Mouse (Mus musculus): Measurements from ENCODE around the gene Ttll7.

Gene Ttll7

GRCm38 (mm10) chr3:146913107-146913506 is 60.9 kb downstream of the Ttll7 start:
- no peak for ATAC-seq (ENCODE audit: low TSS enrichment)

GRCm38 (mm10) chr3:146914798-146915197 is 62.6 kb downstream of the Ttll7 start:
- peak; percentile 75 for ATAC-seq (ENCODE audit: low TSS enrichment)

- peak; percentile 82 for ATAC-seq (ENCODE audit: low TSS enrichment)
Measured at GRCm38 (mm10) chr3:146917891-146918290, 65.7 kb downstream of the Ttll7 start.

- peak; percentile 64 for ATAC-seq (ENCODE audit: low TSS enrichment)
Measured at GRCm38 (mm10) chr3:146918323-146918722, 66.2 kb downstream of the Ttll7 start.

DNA sequence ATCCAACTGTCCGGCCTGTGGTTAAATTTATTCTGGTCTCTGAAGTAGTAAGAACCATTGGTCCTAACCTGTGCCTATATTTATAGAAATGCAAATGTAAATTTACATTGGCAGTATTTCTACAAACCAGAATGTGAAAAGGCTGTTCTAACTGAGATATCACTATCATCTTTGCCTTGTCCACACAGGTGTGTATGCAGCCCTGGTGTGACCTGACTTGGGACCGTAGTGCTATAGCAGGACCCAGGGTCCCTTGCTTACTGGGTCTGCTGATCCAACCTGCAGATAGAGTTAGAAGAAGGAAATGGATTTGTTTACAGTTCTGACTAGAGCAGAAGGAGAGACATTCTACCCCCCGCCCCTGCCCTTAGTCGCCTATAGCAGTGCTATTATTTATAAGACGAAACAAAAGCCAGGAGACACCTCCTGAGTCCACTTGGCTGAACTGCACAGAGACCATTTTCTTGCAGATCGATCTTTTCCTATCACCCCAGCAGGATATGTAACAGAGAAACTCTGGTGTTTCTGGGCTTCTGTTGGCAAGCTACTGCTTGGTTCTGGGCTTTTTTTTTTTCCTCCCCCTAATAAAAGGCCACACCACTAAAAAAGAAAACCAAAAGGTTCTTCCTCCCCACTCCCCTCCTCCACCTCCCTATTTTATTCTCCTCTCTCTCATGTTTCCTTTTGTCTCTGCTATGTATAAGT is 75.3 kb downstream of the Ttll7 start:
- ATAC-seq (ENCODE audit: low TSS enrichment): no peak

- no peak for ATAC-seq (ENCODE audit: low TSS enrichment)
Measured at GRCm38 (mm10) chr3:146928141-146928540, 76.0 kb downstream of the Ttll7 start.

- ATAC-seq (ENCODE audit: low TSS enrichment): no peak
Measured at GRCm38 (mm10) chr3:146929011-146929410, 76.8 kb downstream of the Ttll7 start.

- ATAC-seq (ENCODE audit: low TSS enrichment): no peak
Measured at GRCm38 (mm10) chr3:146931190-146931589, 79.0 kb downstream of the Ttll7 start.

DNA sequence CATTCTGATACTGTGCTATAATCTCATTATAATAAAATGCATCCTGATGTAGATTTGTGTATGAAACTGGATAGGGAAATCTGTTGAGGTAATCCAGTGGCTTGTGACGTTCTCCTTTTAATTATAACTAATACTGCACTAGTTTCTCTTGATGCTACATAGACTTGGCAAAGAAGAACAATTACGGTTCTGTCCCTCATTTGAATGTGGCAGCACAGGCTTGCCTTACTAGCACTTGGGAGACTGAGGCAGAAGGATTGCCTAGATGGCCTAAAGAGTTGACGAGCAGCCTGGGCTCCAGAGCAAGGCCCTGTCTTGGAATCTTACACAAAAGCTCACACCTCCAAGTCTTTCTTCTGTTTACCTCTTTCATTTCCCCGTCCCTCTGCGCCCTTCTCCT is 80.3 kb downstream of the Ttll7 start:
- no peak for ATAC-seq (ENCODE audit: low TSS enrichment)

- peak; percentile 35; the same call in 1 of the 2 replicates for ATAC-seq (ENCODE audit: low TSS enrichment)
Measured at GRCm38 (mm10) chr3:146936888-146937287, 84.7 kb downstream of the Ttll7 start.

GRCm38 (mm10) chr3:146939391-146940250 is 87.5 kb downstream of the Ttll7 start:
- ATAC-seq (ENCODE audit: low TSS enrichment): peak; percentile 90

- ATAC-seq (ENCODE audit: low TSS enrichment): no peak
Measured at GRCm38 (mm10) chr3:146943101-146943500, 90.9 kb downstream of the Ttll7 start.

DNA sequence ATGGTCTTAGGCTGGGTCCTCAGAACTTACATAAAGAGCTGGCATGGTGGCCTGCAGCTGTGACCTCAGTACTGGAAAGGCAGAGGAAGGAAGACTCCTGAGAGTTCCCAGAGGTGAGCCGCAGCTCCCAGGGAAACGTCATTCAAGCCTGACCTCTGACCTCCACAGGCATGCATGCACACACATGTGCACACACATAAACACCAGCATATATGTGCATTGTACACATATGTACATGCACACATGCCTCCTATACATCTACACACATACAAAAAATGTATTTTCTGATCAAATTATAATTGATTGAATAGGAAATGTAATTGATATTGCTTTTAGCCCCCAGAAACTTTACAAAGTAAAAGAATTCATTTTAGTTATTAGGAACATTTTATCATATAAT is 93.2 kb downstream of the Ttll7 start:
- no peak for ATAC-seq (ENCODE audit: low TSS enrichment)

GRCm38 (mm10) chr3:146945887-146946286 is 93.7 kb downstream of the Ttll7 start:
- peak; percentile 94 for ATAC-seq (ENCODE audit: low TSS enrichment)

GRCm38 (mm10) chr3:146946641-146947040 is 94.5 kb downstream of the Ttll7 start:
- no peak for ATAC-seq (ENCODE audit: low TSS enrichment)

GRCm38 (mm10) chr3:146956792-146957191 is 104.6 kb downstream of the Ttll7 start:
- ATAC-seq (ENCODE audit: low TSS enrichment): peak; percentile 78

DNA sequence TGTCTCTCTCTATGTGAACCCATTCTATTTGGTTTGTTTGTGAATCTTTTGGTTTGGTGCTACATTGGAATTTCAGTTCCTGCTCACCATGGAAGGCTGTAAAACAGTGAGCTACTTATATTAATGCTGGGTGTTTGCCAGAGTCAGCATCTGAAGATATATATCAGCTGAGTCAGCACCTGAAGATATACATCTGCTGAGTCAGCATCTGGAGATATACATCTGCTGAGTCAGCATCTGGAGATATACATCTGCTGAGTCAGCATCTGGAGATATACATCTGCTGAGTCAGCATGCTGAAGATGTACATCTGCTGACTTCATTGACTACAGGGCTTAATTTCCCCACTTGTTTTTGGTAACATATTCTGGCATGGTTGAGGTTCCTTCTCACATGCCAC is 110.7 kb downstream of the Ttll7 start:
- no peak for ATAC-seq (ENCODE audit: low TSS enrichment)

GRCm38 (mm10) chr3:146964384-146964783 is 112.2 kb downstream of the Ttll7 start:
- no peak for ATAC-seq (ENCODE audit: low TSS enrichment)

- no peak for ATAC-seq (ENCODE audit: low TSS enrichment)
Measured at GRCm38 (mm10) chr3:146967242-146967641, 115.1 kb downstream of the Ttll7 start.

- no peak for ATAC-seq (ENCODE audit: low TSS enrichment)
Measured at GRCm38 (mm10) chr3:146967834-146968233, 115.7 kb downstream of the Ttll7 start.

GRCm38 (mm10) chr3:146978272-146978671 is 126.1 kb downstream of the Ttll7 start:
- no peak for ATAC-seq (ENCODE audit: low TSS enrichment)

DNA sequence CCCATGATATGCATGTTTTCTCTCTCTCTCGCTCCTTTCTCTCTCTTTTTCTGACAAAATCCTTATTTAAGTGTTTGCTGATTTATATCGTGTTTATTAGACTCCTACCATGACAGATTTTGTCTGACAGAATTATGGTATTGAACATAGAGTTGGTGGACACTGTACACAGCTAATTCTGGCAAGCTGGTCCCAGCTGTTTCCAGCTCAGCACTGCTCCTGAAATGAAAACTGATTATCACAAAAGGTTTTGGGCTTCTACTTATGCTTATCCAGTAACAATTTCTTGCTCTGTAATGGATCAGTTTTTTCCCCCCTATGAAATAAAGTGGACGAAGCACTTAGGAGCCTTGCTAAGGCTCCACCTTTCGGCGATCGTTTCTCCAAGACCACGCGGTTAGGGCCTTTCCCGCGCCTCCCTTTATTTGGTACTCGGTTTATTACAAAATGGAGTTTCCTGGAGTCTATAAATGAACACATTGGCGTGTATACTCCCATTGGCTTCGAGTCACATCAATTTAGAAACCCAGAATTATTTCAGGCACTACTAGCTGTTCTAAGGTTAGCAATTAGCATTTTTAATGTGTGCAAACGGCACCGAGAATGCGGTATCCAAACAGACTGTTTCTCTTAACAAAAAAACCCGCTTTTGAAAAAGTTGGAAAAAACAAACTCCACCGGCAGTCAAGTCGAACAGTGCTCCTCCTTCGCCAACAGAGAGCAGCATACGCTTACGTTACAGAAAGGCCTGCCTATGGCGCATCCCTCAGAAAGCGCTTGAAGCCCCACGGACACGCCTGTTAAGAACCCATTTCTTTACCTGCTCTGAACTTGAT is 141.9 kb downstream of the Ttll7 start:
- peak; percentile 99 for ATAC-seq (ENCODE audit: low TSS enrichment)

All from frontal cortex, adult (tissue).